Mouse (Mus musculus): ENCODE measurements around the gene Tmc8. TPM values are rescaled to one million over a fixed set of nuclear protein-coding genes. Genes with fewer than 3 reads are reported as not detected.

Gene Tmc8
- 1.6 and 2.9 TPM in 2 replicates for polyA plus RNA-seq (2014; fragmentation: Nextera tagmentation; extraction: Ambion mirVana)

DNA sequence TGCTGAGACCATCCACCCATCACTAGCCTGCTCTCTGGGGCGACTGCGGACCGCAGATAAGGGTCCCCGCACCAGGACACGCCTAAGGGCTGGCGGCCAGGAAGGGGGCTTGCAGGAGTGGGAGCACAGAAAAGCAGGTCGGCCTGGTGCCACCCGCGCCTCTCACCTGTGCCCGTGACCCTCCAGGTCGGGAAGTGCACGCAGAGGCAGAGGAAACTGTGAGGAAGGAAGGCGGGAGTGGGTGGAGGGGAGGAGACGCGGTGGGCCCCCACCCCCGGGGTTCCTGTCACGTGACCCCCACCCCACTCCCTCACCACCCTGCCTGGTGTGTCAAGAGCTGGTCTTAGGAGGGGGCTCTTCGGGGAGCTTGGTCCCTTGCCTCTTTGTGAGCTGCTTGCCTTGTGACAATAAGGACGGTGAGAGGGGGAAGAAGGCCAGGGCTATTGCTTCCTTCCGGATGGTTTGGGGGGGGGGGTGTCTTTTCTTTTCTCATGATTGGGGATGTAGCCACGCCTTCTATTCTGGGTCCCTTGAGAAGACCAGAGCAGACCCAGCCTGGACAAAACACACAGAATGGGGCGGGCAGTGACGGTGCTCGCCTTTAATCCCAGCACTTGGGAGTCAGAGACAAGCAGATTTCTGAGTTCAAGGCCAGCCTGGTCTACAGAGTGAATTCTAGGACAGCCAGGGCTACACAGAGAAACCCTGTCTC, at the start of gene Tmc8, which contains the start of gene Tmc6:
Tmc8 (plus strand) TSS at position 84 of the 712 bp plus-strand sequence.
Tmc6 (minus strand) TSS at position 206 of the 712 bp plus-strand sequence.
- Histone ChIP-seq H3K4me2 (peak within 1 kb of the TSS; percentile 98), H3K27me3 (ENCODE audit: insufficient read depth, low read length) (no peaks in the 10 kb centered on the region), H3K9me3 (ENCODE audit: low read depth, low read length) (no peaks in the 10 kb centered on the region), H3K4me3 (ENCODE audit: low read depth, low read length) (peak within 1 kb of the TSS; percentile 50), H3K27ac (ENCODE audit: low read depth) (peak within 1 kb of the TSS; percentile 89), H3K36me3 (ENCODE audit: insufficient read depth) (0 out of 2 replicates have a peak, but pooled peaks cover 6% of the 10 kb centered on the region), H3K4me1 (ENCODE audit: insufficient read depth) (peaks cover 28% of the 10 kb centered on the region), H3K9ac (peak within 1 kb of the TSS; percentile 57)
- 45% methylated on average over 24 of the region's 24 CpGs for WGBS
- ATAC-seq (ENCODE audit: insufficient read depth), result no peak
- TF ChIP-seq CTCF (IDR thresholded peaks at IDR 0.05; ENCODE audit: low read depth), result no peak
- peak; percentile 39 for DNase-seq

DNA sequence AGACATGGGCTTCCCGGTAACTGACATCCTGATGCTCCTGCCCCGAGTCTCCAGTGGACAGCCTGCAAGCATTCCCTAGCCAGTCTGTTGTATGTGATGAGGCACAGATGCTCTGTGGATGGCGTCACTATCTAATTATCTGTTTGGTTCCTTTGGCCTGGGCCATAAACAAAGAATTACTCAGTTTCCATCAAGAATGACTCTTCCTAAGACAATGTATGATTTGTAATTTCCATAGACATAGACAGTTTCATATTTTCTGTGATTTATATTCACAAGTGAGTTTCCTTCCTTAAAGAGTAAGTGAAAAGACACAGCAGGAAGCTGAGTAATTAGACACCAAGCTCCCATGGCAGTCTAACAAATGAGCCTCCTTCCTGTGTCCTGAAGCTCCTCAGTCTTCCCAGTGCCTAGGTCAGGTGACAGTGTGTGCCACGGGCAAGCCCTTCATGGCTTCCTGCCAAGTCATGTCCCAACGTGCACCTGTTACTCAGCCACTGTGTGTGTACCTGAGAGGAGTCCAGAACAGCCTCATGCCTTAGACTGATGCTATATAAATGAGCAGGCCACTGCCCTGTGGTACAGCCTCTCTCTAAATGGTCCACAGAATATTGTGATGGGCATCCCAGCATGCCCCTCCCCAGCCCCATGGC, 45.7 kb upstream of the Tmc8 start:
- H3K27me3 ChIP-seq (ENCODE audit: insufficient read depth, low read length), result no peaks in the 10 kb centered on the region
- H3K4me2 ChIP-seq, result no peak overlapping the region
- ATAC-seq (ENCODE audit: insufficient read depth) (no peak), DNase-seq (peak; percentile 34)
- TF ChIP-seq CTCF (IDR thresholded peaks at IDR 0.05; ENCODE audit: low read depth), result no peak
- H3K9ac ChIP-seq, result no peak overlapping the region
- H3K27ac ChIP-seq (ENCODE audit: low read depth), result no peak overlapping the region
- no peaks in the 10 kb centered on the region for H3K4me1 ChIP-seq (ENCODE audit: insufficient read depth)
- 55% methylated on average over 5 of the region's 5 CpGs for WGBS
- H3K4me3 ChIP-seq (ENCODE audit: low read depth, low read length), result no peak overlapping the region
- H3K36me3 ChIP-seq (ENCODE audit: insufficient read depth), result peaks cover 77% of the 10 kb centered on the region
- H3K9me3 ChIP-seq (ENCODE audit: low read depth, low read length), result no peaks in the 10 kb centered on the region

DNA sequence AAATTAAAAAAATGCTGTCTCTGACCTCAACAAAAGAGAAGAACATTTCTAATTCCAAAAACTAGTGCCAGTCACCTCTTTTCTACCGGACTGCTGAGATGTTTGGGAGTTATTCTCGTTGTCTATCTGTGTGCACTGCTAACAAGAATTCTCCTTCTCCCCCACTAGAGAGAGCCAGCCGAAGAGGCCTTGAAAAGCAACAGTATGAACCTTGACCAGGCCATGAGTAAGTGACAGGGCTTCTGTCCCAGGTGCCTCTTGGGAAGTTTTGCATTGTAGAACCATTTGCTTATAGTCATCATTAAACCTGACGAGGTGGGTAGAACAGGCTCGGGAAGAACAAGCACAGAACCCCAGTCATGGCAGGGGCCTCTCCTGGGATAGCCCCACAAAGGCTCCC, 43.8 kb upstream of the Tmc8 start:
- Histone ChIP-seq H3K27me3 (ENCODE audit: insufficient read depth, low read length) (no peaks in the 10 kb centered on the region), H3K4me3 (ENCODE audit: low read depth, low read length) (no peak overlapping the region), H3K9me3 (ENCODE audit: low read depth, low read length) (no peaks in the 10 kb centered on the region), H3K36me3 (ENCODE audit: insufficient read depth) (peaks cover 89% of the 10 kb centered on the region), H3K27ac (ENCODE audit: low read depth) (no peak overlapping the region), H3K4me2 (no peak overlapping the region), H3K4me1 (ENCODE audit: insufficient read depth) (no peaks in the 10 kb centered on the region), H3K9ac (no peak overlapping the region)
- DNase-seq, result no peak
- ATAC-seq (ENCODE audit: insufficient read depth), result no peak
- 85% methylated on average over 5 of the region's 5 CpGs for WGBS
- TF ChIP-seq CTCF (IDR thresholded peaks at IDR 0.05; ENCODE audit: low read depth), result no peak

DNA sequence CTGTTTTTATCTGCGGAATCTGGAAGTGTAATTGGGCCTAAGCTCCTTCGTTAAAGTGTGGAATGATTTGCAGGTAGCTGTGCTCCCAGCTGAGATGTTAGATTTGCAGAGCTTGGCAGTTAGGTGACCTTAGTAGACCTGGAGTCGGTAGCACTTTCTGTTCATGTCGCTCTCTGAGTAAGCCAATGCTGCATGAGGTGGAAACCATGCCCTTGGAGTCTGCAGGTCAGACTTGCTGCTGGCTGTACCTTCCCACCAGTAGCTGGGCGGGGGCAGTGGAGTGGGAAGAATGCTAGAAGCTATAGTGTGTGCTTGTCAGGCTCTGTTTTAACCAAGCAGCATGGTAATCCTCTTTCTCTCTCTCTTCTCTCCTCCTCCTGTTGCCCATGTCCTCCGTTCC, 40.7 kb upstream of the Tmc8 start:
- Histone ChIP-seq H3K4me1 (ENCODE audit: insufficient read depth) (no peaks in the 10 kb centered on the region), H3K36me3 (ENCODE audit: insufficient read depth) (peaks cover 97% of the 10 kb centered on the region), H3K4me2 (no peak overlapping the region), H3K9ac (no peak overlapping the region), H3K27me3 (ENCODE audit: insufficient read depth, low read length) (no peaks in the 10 kb centered on the region), H3K9me3 (ENCODE audit: low read depth, low read length) (no peaks in the 10 kb centered on the region), H3K4me3 (ENCODE audit: low read depth, low read length) (no peak overlapping the region), H3K27ac (ENCODE audit: low read depth) (no peak overlapping the region)
- ATAC-seq (ENCODE audit: insufficient read depth) (no peak), DNase-seq (no peak)
- TF ChIP-seq CTCF (IDR thresholded peaks at IDR 0.05; ENCODE audit: low read depth), result no peak
- 81% methylated on average over 6 of the region's 6 CpGs for WGBS

DNA sequence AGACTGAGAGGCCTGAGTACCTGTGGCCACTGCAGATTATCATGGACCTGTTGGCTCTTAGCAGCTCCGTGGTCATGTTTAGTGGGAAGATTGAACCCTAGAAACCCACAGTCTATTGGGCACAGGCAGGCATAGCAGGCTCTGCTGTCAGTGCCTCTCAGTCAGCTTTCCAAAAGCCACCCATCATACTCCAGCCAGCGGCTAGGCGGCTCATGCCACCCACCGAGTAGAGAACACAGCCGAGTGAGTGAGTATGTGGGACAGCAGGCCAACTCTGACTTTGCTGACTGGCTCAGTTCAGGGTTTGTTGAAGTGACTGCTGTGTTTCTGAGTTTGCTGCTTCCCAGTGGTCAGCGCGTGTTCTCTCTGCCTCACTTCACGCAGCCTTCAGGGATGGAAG, 39.6 kb upstream of the Tmc8 start:
- no peak for ATAC-seq (ENCODE audit: insufficient read depth)
- H3K9me3 ChIP-seq (ENCODE audit: low read depth, low read length), result no peaks in the 10 kb centered on the region
- H3K4me2 ChIP-seq, result no peak overlapping the region
- H3K4me1 ChIP-seq (ENCODE audit: insufficient read depth), result no peaks in the 10 kb centered on the region
- TF ChIP-seq CTCF (IDR thresholded peaks at IDR 0.05; ENCODE audit: low read depth), result no peak
- no peaks in the 10 kb centered on the region for H3K27me3 ChIP-seq (ENCODE audit: insufficient read depth, low read length)
- no peak for DNase-seq
- 59% methylated on average over 8 of the region's 8 CpGs for WGBS
- H3K4me3 ChIP-seq (ENCODE audit: low read depth, low read length), result no peak overlapping the region
- no peak overlapping the region for H3K9ac ChIP-seq
- no peak overlapping the region for H3K27ac ChIP-seq (ENCODE audit: low read depth)
- peaks cover 98% of the 10 kb centered on the region for H3K36me3 ChIP-seq (ENCODE audit: insufficient read depth)

- ATAC-seq (ENCODE audit: insufficient read depth) (no peak), DNase-seq (no peak)
- H3K4me3 ChIP-seq (ENCODE audit: low read depth, low read length), result no peak overlapping the region
- H3K4me2 ChIP-seq, result no peak overlapping the region
- no peaks in the 10 kb centered on the region for H3K9me3 ChIP-seq (ENCODE audit: low read depth, low read length)
- H3K36me3 ChIP-seq (ENCODE audit: insufficient read depth), result peaks cover 98% of the 10 kb centered on the region
- TF ChIP-seq CTCF (IDR thresholded peaks at IDR 0.05; ENCODE audit: low read depth), result no peak
- no peak overlapping the region for H3K9ac ChIP-seq
- no peaks in the 10 kb centered on the region for H3K4me1 ChIP-seq (ENCODE audit: insufficient read depth)
- no peak overlapping the region for H3K27ac ChIP-seq (ENCODE audit: low read depth)
- H3K27me3 ChIP-seq (ENCODE audit: insufficient read depth, low read length), result no peaks in the 10 kb centered on the region
- 70% methylated on average over 8 of the region's 8 CpGs for WGBS
Measured at GRCm38 (mm10) chr11:117742715-117743114, 39.2 kb upstream of the Tmc8 start.

DNA sequence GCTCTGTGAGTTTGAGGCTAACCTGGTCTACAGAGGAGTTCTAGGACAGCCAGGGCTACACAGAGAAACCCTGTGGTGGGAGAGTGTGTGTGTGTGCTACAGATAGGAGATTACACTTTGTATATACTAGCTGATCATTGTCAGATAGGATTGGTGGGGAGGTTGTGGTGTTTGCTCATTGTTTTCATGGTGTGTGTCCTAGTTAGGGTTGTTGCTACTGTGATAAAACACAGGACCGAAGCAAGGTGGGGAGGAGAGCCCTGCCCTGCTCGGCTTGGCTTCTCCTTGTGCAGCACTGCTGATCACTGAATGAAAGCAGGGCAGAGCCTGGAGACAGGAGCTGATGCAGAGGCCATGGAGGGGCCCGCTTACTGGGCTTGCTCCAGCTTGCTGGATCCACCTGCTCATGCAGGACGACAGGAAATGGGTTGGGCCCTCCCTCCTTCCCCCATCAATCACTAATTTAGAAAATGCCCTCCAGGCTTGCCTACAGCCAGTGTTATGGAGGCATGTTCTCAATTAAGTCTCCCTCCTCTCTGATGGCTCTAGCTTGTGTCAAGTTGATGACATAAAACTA, 38.3 kb upstream of the Tmc8 start:
- Histone ChIP-seq H3K9me3 (ENCODE audit: low read depth, low read length) (no peaks in the 10 kb centered on the region), H3K4me2 (no peak overlapping the region), H3K36me3 (ENCODE audit: insufficient read depth) (peaks cover 98% of the 10 kb centered on the region), H3K4me1 (ENCODE audit: insufficient read depth) (no peaks in the 10 kb centered on the region), H3K27me3 (ENCODE audit: insufficient read depth, low read length) (no peaks in the 10 kb centered on the region), H3K9ac (no peak overlapping the region), H3K4me3 (ENCODE audit: low read depth, low read length) (no peak overlapping the region), H3K27ac (ENCODE audit: low read depth) (no peak overlapping the region)
- ATAC-seq (ENCODE audit: insufficient read depth) (no peak), DNase-seq (no peak)
- 61% methylated on average over 4 of the region's 4 CpGs for WGBS
- no peak for TF ChIP-seq CTCF (IDR thresholded peaks at IDR 0.05; ENCODE audit: low read depth)

All from lung, embryonic 14.5 days (tissue).